Mouse (Mus musculus): ENCODE data around the gene Usp29.

Usp29 gene

GRCm38 (mm10) chr7:6727351-6728121, 2.8 kb upstream of the Usp29 start:
- peaks cover 28% of the 10 kb centered on the region for H3K36me3 ChIP-seq (ENCODE audit: insufficient read depth, low read length)

GRCm38 (mm10) chr7:6728263-6728931, 2.0 kb upstream of the Usp29 start:
- H3K27me3 ChIP-seq (ENCODE audit: insufficient read depth, low read length), result no peaks in the 10 kb centered on the region
- H3K9me3 ChIP-seq (ENCODE audit: low read length), result peaks cover 92% of the 10 kb centered on the region
- H3K36me3 ChIP-seq (ENCODE audit: insufficient read depth, low read length), result peaks cover 28% of the 10 kb centered on the region
- H3K4me3 ChIP-seq (replicated peaks; ENCODE audit: low read length), result peak overlapping the region; percentile 88
- TF ChIP-seq NANOG (IDR thresholded peaks at IDR 0.05; ENCODE audit: borderline replicate concordance, low read length), result no peak
- TF ChIP-seq CTCF (conservative IDR thresholded peaks at IDR 0.05; ENCODE audit: low read length), result no peak
- TF ChIP-seq POU5F1 (IDR thresholded peaks at IDR 0.05; ENCODE audit: borderline replicate concordance, low read length), result no peak
- peaks cover 21% of the 10 kb centered on the region for H3K4me1 ChIP-seq (replicated peaks; ENCODE audit: low read depth, low read length)

More at GRCm38 (mm10) chr7:6727351-6728121, 2.8 kb upstream of the Usp29 start:
- no peaks in the 10 kb centered on the region for H3K27me3 ChIP-seq (ENCODE audit: insufficient read depth, low read length)
- peaks cover 96% of the 10 kb centered on the region for H3K9me3 ChIP-seq (ENCODE audit: low read length)
- peaks cover 26% of the 10 kb centered on the region for H3K4me1 ChIP-seq (replicated peaks; ENCODE audit: low read depth, low read length)
- H3K4me3 ChIP-seq (replicated peaks; ENCODE audit: low read length), result peak overlapping the region; percentile 88
- no peak for TF ChIP-seq POU5F1 (IDR thresholded peaks at IDR 0.05; ENCODE audit: borderline replicate concordance, low read length)
- peak; percentile 51 for TF ChIP-seq CTCF (conservative IDR thresholded peaks at IDR 0.05; ENCODE audit: low read length)
- TF ChIP-seq NANOG (IDR thresholded peaks at IDR 0.05; ENCODE audit: borderline replicate concordance, low read length), result no peak

- Histone ChIP-seq H3K4me3 (replicated peaks; ENCODE audit: low read length) (peak overlapping the region; percentile 88), H3K27me3 (ENCODE audit: insufficient read depth, low read length) (no peaks in the 10 kb centered on the region), H3K36me3 (ENCODE audit: insufficient read depth, low read length) (peaks cover 20% of the 10 kb centered on the region), H3K9me3 (ENCODE audit: low read length) (peaks cover 85% of the 10 kb centered on the region), H3K4me1 (replicated peaks; ENCODE audit: low read depth, low read length) (peaks cover 21% of the 10 kb centered on the region)
- TF ChIP-seq CTCF (conservative IDR thresholded peaks at IDR 0.05; ENCODE audit: low read length), result no peak
- no peak for TF ChIP-seq NANOG (IDR thresholded peaks at IDR 0.05; ENCODE audit: borderline replicate concordance, low read length)
Observed at GRCm38 (mm10) chr7:6729061-6729817, 1.1 kb upstream of the Usp29 start.

- peaks cover 21% of the 10 kb centered on the region for H3K4me1 ChIP-seq (replicated peaks; ENCODE audit: low read depth, low read length)
- H3K4me3 ChIP-seq (replicated peaks; ENCODE audit: low read length), result peak overlapping the region; percentile 88
- H3K9me3 ChIP-seq (ENCODE audit: low read length), result peaks cover 70% of the 10 kb centered on the region
- no peaks in the 10 kb centered on the region for H3K27me3 ChIP-seq (ENCODE audit: insufficient read depth, low read length)
- TF ChIP-seq POU5F1 (IDR thresholded peaks at IDR 0.05; ENCODE audit: borderline replicate concordance, low read length) (no peak), CTCF (conservative IDR thresholded peaks at IDR 0.05; ENCODE audit: low read length) (no peak), NANOG (IDR thresholded peaks at IDR 0.05; ENCODE audit: borderline replicate concordance, low read length) (no peak)
- peaks cover 5% of the 10 kb centered on the region for H3K36me3 ChIP-seq (ENCODE audit: insufficient read depth, low read length)
Observed at GRCm38 (mm10) chr7:6730801-6731200, 423 bp downstream of the Usp29 start.

GRCm38 (mm10) chr7:6731373-6731772, 995 bp downstream of the Usp29 start:
- no peaks in the 10 kb centered on the region for H3K36me3 ChIP-seq (ENCODE audit: insufficient read depth, low read length)
- H3K4me1 ChIP-seq (replicated peaks; ENCODE audit: low read depth, low read length), result peaks cover 19% of the 10 kb centered on the region
- TF ChIP-seq POU5F1 (IDR thresholded peaks at IDR 0.05; ENCODE audit: borderline replicate concordance, low read length), result no peak
- no peak for TF ChIP-seq CTCF (conservative IDR thresholded peaks at IDR 0.05; ENCODE audit: low read length)
- H3K9me3 ChIP-seq (ENCODE audit: low read length), result peaks cover 66% of the 10 kb centered on the region
- H3K27me3 ChIP-seq (ENCODE audit: insufficient read depth, low read length), result no peaks in the 10 kb centered on the region
- no peak overlapping the region for H3K4me3 ChIP-seq (replicated peaks; ENCODE audit: low read length)

- no peaks in the 10 kb centered on the region for H3K27me3 ChIP-seq (ENCODE audit: insufficient read depth, low read length)
- no peak overlapping the region for H3K4me3 ChIP-seq (replicated peaks; ENCODE audit: low read length)
- no peaks in the 10 kb centered on the region for H3K36me3 ChIP-seq (ENCODE audit: insufficient read depth, low read length)
- H3K9me3 ChIP-seq (ENCODE audit: low read length), result peaks cover 62% of the 10 kb centered on the region
- peaks cover 13% of the 10 kb centered on the region for H3K4me1 ChIP-seq (replicated peaks; ENCODE audit: low read depth, low read length)
- TF ChIP-seq CTCF (conservative IDR thresholded peaks at IDR 0.05; ENCODE audit: low read length), result no peak
- no peak for TF ChIP-seq POU5F1 (IDR thresholded peaks at IDR 0.05; ENCODE audit: borderline replicate concordance, low read length)
- TF ChIP-seq NANOG (IDR thresholded peaks at IDR 0.05; ENCODE audit: borderline replicate concordance, low read length), result no peak
Observed at GRCm38 (mm10) chr7:6731930-6732329, 1.6 kb downstream of the Usp29 start.

- H3K4me1 ChIP-seq (replicated peaks; ENCODE audit: low read depth, low read length), result peaks cover 12% of the 10 kb centered on the region
- no peaks in the 10 kb centered on the region for H3K36me3 ChIP-seq (ENCODE audit: insufficient read depth, low read length)
- H3K9me3 ChIP-seq (ENCODE audit: low read length), result peaks cover 21% of the 10 kb centered on the region
- no peak overlapping the region for H3K4me3 ChIP-seq (replicated peaks; ENCODE audit: low read length)
- TF ChIP-seq NANOG (IDR thresholded peaks at IDR 0.05; ENCODE audit: borderline replicate concordance, low read length) (no peak), POU5F1 (IDR thresholded peaks at IDR 0.05; ENCODE audit: borderline replicate concordance, low read length) (no peak), CTCF (conservative IDR thresholded peaks at IDR 0.05; ENCODE audit: low read length) (no peak)
- H3K27me3 ChIP-seq (ENCODE audit: insufficient read depth, low read length), result no peaks in the 10 kb centered on the region
Observed at GRCm38 (mm10) chr7:6736060-6736459, 5.7 kb downstream of the Usp29 start.

- H3K4me1 ChIP-seq (replicated peaks; ENCODE audit: low read depth, low read length), result no peaks in the 10 kb centered on the region
- H3K36me3 ChIP-seq (ENCODE audit: insufficient read depth, low read length), result no peaks in the 10 kb centered on the region
- no peak for TF ChIP-seq POU5F1 (IDR thresholded peaks at IDR 0.05; ENCODE audit: borderline replicate concordance, low read length)
- no peak for TF ChIP-seq NANOG (IDR thresholded peaks at IDR 0.05; ENCODE audit: borderline replicate concordance, low read length)
- TF ChIP-seq CTCF (conservative IDR thresholded peaks at IDR 0.05; ENCODE audit: low read length), result no peak
Observed at GRCm38 (mm10) chr7:6744281-6744904, 14.0 kb downstream of the Usp29 start.

More at GRCm38 (mm10) chr7:6744281-6744904, 14.0 kb downstream of the Usp29 start:
- Histone ChIP-seq H3K27me3 (ENCODE audit: insufficient read depth, low read length) (no peaks in the 10 kb centered on the region), H3K9me3 (ENCODE audit: low read length) (no peaks in the 10 kb centered on the region), H3K4me3 (replicated peaks; ENCODE audit: low read length) (no peak overlapping the region)
